Mouse (Mus musculus) embryo, embryonic 10 days (tissue): ENCODE measurements around the gene Safb2.

ENCODE experiments used
- DNase-seq: peaks from one replicate; pipeline ENCODE4 v3.0.0-alpha.2; 2015; ENCODE audit warnings: low spot score

Gene Safb2

DNA sequence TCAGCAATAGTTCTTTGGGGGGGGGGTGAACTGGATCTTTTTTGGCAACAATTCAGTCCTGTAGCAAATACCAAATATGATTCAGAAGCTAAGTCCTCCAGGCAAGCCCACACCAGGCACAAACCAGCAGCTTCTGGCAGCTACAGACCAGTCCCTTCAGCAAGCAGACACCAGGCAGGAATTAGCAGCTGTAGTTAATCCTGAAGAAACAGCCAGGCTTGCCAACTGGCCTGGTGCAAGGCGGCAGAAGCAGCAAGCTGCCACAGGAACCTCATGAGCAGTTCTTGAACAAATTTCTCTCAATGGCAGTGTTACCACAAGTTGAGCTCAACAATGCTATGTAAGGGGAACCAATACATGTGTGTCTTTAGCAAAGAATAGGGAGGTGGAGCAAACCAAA lies 61.6 kb downstream of the Safb2 start:
- no peak for DNase-seq

DNA sequence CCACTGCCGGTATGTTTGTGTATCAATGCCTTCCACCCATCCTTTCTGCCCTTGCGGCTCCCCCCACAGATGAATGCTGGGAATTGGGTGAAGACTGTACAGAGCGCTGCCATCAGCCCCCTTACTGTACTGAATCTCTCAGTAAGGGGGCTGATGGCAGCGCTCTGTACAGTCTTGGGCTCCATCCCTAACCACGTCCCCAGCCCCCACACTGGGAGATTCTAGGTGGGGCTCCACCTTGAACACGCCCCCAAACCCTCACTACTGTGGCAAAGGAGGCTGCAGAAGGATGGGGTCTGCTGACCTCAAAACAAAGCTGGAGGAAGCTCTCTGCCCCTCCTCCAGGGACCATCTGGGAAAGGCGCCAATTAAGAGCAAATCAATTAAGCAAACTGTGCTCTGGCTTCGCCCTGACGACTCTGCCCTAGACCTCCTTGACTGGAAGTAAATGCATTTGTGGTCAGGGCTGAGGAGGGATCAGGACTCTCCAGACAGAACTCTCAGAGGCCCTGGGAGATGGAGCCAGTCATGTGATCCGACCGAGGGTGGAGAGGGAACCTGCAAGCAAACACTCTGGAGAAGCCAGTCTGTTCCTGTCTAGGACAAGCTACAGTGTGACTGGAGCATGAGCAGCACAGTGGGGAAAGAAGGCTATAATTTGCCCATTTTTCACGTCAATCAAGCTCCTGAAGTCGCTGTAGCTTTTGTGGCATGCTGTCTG lies 68.5 kb downstream of the Safb2 start:
- DNase-seq = no peak

DNA sequence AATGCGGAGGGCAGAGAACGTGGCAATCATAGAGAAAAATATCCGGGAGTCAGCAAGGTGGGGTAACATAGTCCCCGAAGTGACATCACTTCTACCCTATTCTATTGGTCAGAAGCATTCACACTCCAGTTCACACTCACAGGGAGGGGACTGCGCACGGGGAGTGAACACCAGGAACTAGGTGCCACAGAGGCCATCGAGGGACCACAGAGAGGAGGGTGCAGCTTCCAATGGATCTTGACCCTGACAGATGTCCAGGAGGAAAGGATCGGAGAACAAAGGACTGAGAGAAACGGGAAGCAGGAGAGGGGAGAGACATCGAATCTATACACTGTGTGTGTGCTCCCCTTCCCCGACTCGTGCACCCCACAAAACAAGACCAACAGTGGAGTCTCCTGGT lies 69.5 kb downstream of the Safb2 start:
- no peak for DNase-seq

DNA sequence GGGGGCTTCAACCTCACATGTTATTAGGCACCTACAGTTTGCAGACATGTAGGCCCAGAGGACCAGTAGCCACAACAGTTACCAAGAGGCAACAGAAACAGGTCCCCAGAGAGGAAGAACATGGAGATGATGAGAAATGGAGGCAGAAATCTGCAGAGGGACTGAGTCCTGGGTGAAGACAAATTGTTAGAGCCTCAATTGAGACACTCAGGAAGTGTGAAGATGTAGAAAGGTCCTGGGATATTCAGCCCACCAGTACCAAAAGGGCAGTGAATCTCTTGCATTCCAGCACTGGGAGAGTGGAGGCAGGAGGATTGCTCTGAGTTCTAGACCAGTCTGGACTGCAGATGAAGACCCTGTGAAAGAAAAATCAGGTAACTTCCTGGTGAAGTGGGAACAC lies 70.1 kb downstream of the Safb2 start:
- no peak for DNase-seq

DNA sequence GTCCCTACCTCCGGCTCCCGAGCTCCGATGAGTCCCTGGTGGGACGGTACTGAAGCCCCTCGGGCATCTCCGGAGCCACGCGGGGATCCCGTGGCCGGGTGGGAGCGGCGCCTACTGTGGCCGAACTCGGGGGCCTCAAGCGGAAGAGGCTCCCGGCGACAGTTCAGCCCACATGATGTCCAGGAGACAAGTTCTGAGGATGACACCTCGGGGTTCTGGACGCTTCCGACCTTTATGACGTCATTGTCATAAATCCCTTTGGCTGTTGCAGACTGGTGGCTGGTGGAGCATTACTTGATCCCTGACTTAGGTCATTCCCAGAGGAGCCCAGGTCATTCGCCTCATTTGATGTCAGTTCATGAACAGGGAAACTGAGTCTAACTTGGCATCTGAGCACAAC lies 72.1 kb downstream of the Safb2 start, which contains the start of gene Znrf4:
Gene Znrf4, minus strand, starts transcription at position 122 of the 400 bp plus-strand sequence.
- no peak for DNase-seq

DNA sequence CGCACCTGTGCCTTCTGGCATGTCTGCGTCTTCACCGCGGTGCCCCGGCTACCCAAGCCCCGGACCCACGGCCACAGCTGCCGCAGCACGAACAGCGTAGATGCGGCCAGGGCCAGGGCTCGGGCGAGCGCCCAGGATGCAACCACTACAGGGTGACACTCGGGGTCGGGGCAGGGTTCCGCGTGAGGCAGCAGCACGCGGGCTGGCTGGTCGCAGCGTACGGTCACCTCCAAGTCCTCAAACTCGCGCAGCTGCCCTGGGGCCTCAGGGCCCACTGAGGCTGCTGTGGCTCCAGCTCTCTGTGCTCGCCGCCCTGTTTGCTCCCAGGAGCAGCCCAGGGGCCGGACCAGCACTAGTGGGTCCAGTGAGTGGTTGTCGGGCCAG lies 72.7 kb downstream of the Safb2 start:
- DNase-seq = no peak

DNA sequence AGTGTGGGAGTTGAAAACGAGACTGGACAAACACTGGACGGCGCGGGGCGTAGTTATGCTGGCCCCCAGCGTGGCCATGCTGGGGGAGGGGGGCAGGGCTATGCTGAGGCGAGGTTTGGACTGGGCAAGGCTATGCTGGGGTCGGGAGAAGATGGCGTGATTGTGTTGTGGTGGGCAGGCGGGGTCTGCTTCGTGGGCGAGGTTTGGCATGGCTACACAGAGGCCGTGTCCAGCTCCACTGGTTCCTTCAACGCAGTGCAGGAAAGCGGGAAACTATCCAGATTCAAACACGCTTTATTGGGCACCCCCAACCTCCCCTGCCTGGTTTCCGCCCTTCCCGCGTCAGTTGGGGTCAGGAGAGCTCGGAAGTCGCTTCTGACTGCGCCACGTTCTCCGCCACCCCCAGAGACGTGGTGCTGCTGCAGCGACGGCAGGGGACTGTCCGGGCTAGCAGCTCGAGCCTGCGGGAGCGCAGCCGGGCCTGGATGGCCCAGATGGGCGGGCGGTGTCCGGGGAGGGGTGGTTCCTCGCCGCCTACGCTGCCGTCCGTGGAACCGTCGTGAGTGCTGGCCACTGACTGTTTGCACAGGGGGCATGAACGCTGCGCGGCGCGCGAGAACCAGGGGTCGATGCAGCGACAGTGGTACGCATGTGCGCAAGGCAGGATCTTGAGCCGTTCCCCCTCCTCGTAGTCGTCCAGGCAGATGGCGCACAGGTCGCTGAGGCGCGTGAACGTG lies 73.2 kb downstream of the Safb2 start:
- DNase-seq = no peak
